Mouse (Mus musculus) myocyte (in vitro differentiated cells): ENCODE measurements at regions not wholly inside any gene's neighbourhood (a gene's known extent, or its start where the extent isn't known, plus 50 kb on each side); places are given as distances from the start of the nearest gene placed in this dataset.

Experiments
- MYOD1 ChIP-seq, 3 experiments: IDR thresholded peaks; one replicate each; pipeline ENCODE4 v1.6.1; 2011; ENCODE audit warnings: control low read depth in 2 of 3, low read depth in 2 of 3, mild to moderate bottlenecking in 2 of 3, moderate library complexity in 1 of 3; ENCODE audit not compliant: insufficient read length in 2 of 3, control insufficient read depth in 1 of 3
- POLR2A ChIP-seq: IDR thresholded peaks from one replicate; pipeline ENCODE4 v1.6.1; 2011; ENCODE audit warnings: low read depth, mild to moderate bottlenecking, control low read depth, moderate library complexity; ENCODE audit not compliant: insufficient read length
- POLR2AphosphoS2 ChIP-seq: IDR thresholded peaks from one replicate; pipeline ENCODE4 v1.6.1; 2011; ENCODE audit warnings: low read depth, control low read depth; ENCODE audit not compliant: insufficient read length
- TCF12 ChIP-seq: IDR thresholded peaks from one replicate; pipeline ENCODE4 v1.6.1; 2011; ENCODE audit warnings: mild to moderate bottlenecking, control low read depth; ENCODE audit not compliant: poor library complexity, insufficient read depth, severe bottlenecking

GRCm38 (mm10) chr14:99564024-99564423, 265.5 kb downstream of the Klf5 start:
- TF ChIP-seq POLR2AphosphoS2 (no peak), MYOD1 (IDR thresholded peaks at IDR 0.05; ENCODE audit: control insufficient read depth in 1 of 3, insufficient read length in 2 of 3, low read depth in 2 of 3) (no peak), TCF12 (no peak), POLR2A (no peak)
